Mouse (Mus musculus) urinary bladder, postnatal 14 days (tissue): ENCODE results near the gene Rsph1.
A peak's percentile ranks its signal among the peaks of the same experiment; 100 is the strongest.

Experiments
- DNase-seq: peaks from one replicate; pipeline ENCODE4 v3.0.0; 2021; ENCODE audit warnings: low spot score

Gene Rsph1

GRCm38 (mm10) chr17:31303401-31303800 lies 26.2 kb upstream of the Rsph1 start:
- DNase-seq = no peak

- DNase-seq = no peak
Measured at GRCm38 (mm10) chr17:31300736-31301135, 23.6 kb upstream of the Rsph1 start.

GRCm38 (mm10) chr17:31299981-31300380 lies 22.8 kb upstream of the Rsph1 start:
- no peak for DNase-seq

- DNase-seq = no peak
Measured at GRCm38 (mm10) chr17:31298419-31299209, 21.4 kb upstream of the Rsph1 start.

GRCm38 (mm10) chr17:31297521-31297939 lies 20.3 kb upstream of the Rsph1 start:
- peak; percentile 73 for DNase-seq

- peak; percentile 91 for DNase-seq
Measured at GRCm38 (mm10) chr17:31295892-31296781, 19.0 kb upstream of the Rsph1 start.

- DNase-seq = no peak
Measured at GRCm38 (mm10) chr17:31295215-31295891, 18.2 kb upstream of the Rsph1 start.

GRCm38 (mm10) chr17:31294363-31295214 lies 17.4 kb upstream of the Rsph1 start:
- no peak for DNase-seq

- no peak for DNase-seq
Measured at GRCm38 (mm10) chr17:31290859-31291258, 13.7 kb upstream of the Rsph1 start.

- no peak for DNase-seq
Measured at GRCm38 (mm10) chr17:31290311-31290710, 13.1 kb upstream of the Rsph1 start.

- no peak for DNase-seq
Measured at GRCm38 (mm10) chr17:31288999-31289726, 12.0 kb upstream of the Rsph1 start.

GRCm38 (mm10) chr17:31287216-31287615 lies 10.0 kb upstream of the Rsph1 start:
- DNase-seq = no peak

- DNase-seq = no peak
Measured at GRCm38 (mm10) chr17:31286492-31286891, 9.3 kb upstream of the Rsph1 start, which contains the start of gene Slc37a1. Slc37a1 (plus strand) TSS chr17:31286792.

GRCm38 (mm10) chr17:31285867-31286266 lies 8.7 kb upstream of the Rsph1 start:
- no peak for DNase-seq

- no peak for DNase-seq
Measured at GRCm38 (mm10) chr17:31282687-31283053, 5.5 kb upstream of the Rsph1 start.

- DNase-seq = no peak
Measured at GRCm38 (mm10) chr17:31281830-31282686, 4.9 kb upstream of the Rsph1 start.

GRCm38 (mm10) chr17:31280269-31280668 lies 3.1 kb upstream of the Rsph1 start:
- no peak for DNase-seq

GRCm38 (mm10) chr17:31279541-31279940 lies 2.4 kb upstream of the Rsph1 start:
- DNase-seq = no peak

- no peak for DNase-seq
Measured at GRCm38 (mm10) chr17:31277931-31278330, 748 bp upstream of the Rsph1 start.
